Mouse (Mus musculus): ENCODE data around the gene Tmem17. TPM values are rescaled to one million over a fixed set of nuclear protein-coding genes. Genes with fewer than 3 reads are reported as not detected.

Tmem17 gene
- 4.3 and 4.4 TPM in 2 replicates for polyA plus RNA-seq (2012; rRNA removed)

- DNase-seq (ENCODE audit: low read depth), result peak; percentile 10
Measured at GRCm38 (mm10) chr11:22512038-22513001, at the start of gene Tmem17. Gene Tmem17, plus strand, starts transcription at chr11:22512088.

- no peak for DNase-seq (ENCODE audit: low read depth)
Measured at GRCm38 (mm10) chr11:22479836-22480619, 31.9 kb upstream of the Tmem17 start.

- no peak for DNase-seq (ENCODE audit: low read depth)
Measured at GRCm38 (mm10) chr11:22481639-22482361, 30.1 kb upstream of the Tmem17 start.

GRCm38 (mm10) chr11:22482362-22482760 is 29.5 kb upstream of the Tmem17 start:
- DNase-seq (ENCODE audit: low read depth), result no peak

GRCm38 (mm10) chr11:22493694-22494319 is 18.1 kb upstream of the Tmem17 start:
- DNase-seq (ENCODE audit: low read depth), result no peak

GRCm38 (mm10) chr11:22494941-22495340 is 16.9 kb upstream of the Tmem17 start:
- DNase-seq (ENCODE audit: low read depth), result no peak

GRCm38 (mm10) chr11:22499396-22499795 is 12.5 kb upstream of the Tmem17 start:
- no peak for DNase-seq (ENCODE audit: low read depth)

GRCm38 (mm10) chr11:22499886-22500285 is 12.0 kb upstream of the Tmem17 start:
- no peak for DNase-seq (ENCODE audit: low read depth)

GRCm38 (mm10) chr11:22500771-22501566 is 10.9 kb upstream of the Tmem17 start:
- no peak for DNase-seq (ENCODE audit: low read depth)

GRCm38 (mm10) chr11:22513075-22513474 is 1.2 kb downstream of the Tmem17 start:
- no peak for DNase-seq (ENCODE audit: low read depth)

- DNase-seq (ENCODE audit: low read depth), result no peak
Measured at GRCm38 (mm10) chr11:22515061-22515460, 3.2 kb downstream of the Tmem17 start.

- DNase-seq (ENCODE audit: low read depth), result no peak
Measured at GRCm38 (mm10) chr11:22518445-22518844, 6.6 kb downstream of the Tmem17 start.

GRCm38 (mm10) chr11:22520251-22520650 is 8.4 kb downstream of the Tmem17 start:
- DNase-seq (ENCODE audit: low read depth), result no peak

GRCm38 (mm10) chr11:22524606-22525005 is 12.7 kb downstream of the Tmem17 start:
- DNase-seq (ENCODE audit: low read depth), result no peak

- no peak for DNase-seq (ENCODE audit: low read depth)
Measured at GRCm38 (mm10) chr11:22540600-22540999, 28.7 kb downstream of the Tmem17 start.

- no peak for DNase-seq (ENCODE audit: low read depth)
Measured at GRCm38 (mm10) chr11:22560061-22560460, 48.2 kb downstream of the Tmem17 start.

GRCm38 (mm10) chr11:22560503-22561328 is 48.8 kb downstream of the Tmem17 start:
- no peak for DNase-seq (ENCODE audit: low read depth)

- DNase-seq (ENCODE audit: low read depth), result no peak
Measured at GRCm38 (mm10) chr11:22561329-22561592, 49.4 kb downstream of the Tmem17 start.

GRCm38 (mm10) chr11:22563706-22564105 is 51.8 kb downstream of the Tmem17 start:
- no peak for DNase-seq (ENCODE audit: low read depth)

- no peak for DNase-seq (ENCODE audit: low read depth)
Measured at GRCm38 (mm10) chr11:22564676-22565075, 52.8 kb downstream of the Tmem17 start.
